Mouse (Mus musculus): ENCODE results near the gene Fbxo11. TPM values are rescaled to one million over a fixed set of nuclear protein-coding genes. Genes with fewer than 3 reads are reported as not detected.

Gene Fbxo11
- 100 to 1,000 TPM; 123 to 128 TPM for total RNA-seq (2021)
- long read RNA-seq, full-length matches to known transcripts, result 25 of 57 reads
- long read RNA-seq, partial matches to known transcripts, result 6 of 57 reads
- long read RNA-seq, other reads (novel, unspliced or antisense), result 26 of 57 reads

- peak; percentile 16 to 59 for DNase-seq (ENCODE audit: low spot score in 2 of 2)
Observed at GRCm38 (mm10) chr17:88065031-88065800, at the start of gene Fbxo11. Gene Fbxo11 (minus strand): TSS chr17:88065291.

GRCm38 (mm10) chr17:88113883-88114229, 48.8 kb upstream of the Fbxo11 start:
- DNase-seq (ENCODE audit: low spot score in 2 of 2), result no peak

GRCm38 (mm10) chr17:88113015-88113882, 48.2 kb upstream of the Fbxo11 start:
- peak in 1 of 2 experiments; percentile 17 for DNase-seq (ENCODE audit: low spot score in 2 of 2)

- DNase-seq (ENCODE audit: low spot score in 2 of 2), result no peak
Observed at GRCm38 (mm10) chr17:88111865-88112645, 47.0 kb upstream of the Fbxo11 start.

GRCm38 (mm10) chr17:88111081-88111796, 46.1 kb upstream of the Fbxo11 start:
- DNase-seq (ENCODE audit: low spot score in 2 of 2), result no peak

- no peak for DNase-seq (ENCODE audit: low spot score in 2 of 2)
Observed at GRCm38 (mm10) chr17:88107708-88108107, 42.6 kb upstream of the Fbxo11 start.

- peak; percentile 25 to 34 for DNase-seq (ENCODE audit: low spot score in 2 of 2)
Observed at GRCm38 (mm10) chr17:88106365-88106764, 41.3 kb upstream of the Fbxo11 start.

- DNase-seq (ENCODE audit: low spot score in 2 of 2), result no peak
Observed at GRCm38 (mm10) chr17:88102597-88102996, 37.5 kb upstream of the Fbxo11 start.

GRCm38 (mm10) chr17:88098181-88098852, 33.2 kb upstream of the Fbxo11 start:
- no peak for DNase-seq (ENCODE audit: low spot score in 2 of 2)

GRCm38 (mm10) chr17:88097543-88097942, 32.5 kb upstream of the Fbxo11 start:
- DNase-seq (ENCODE audit: low spot score in 2 of 2), result no peak

GRCm38 (mm10) chr17:88096809-88097399, 31.8 kb upstream of the Fbxo11 start:
- DNase-seq (ENCODE audit: low spot score in 2 of 2), result no peak

- no peak for DNase-seq (ENCODE audit: low spot score in 2 of 2)
Observed at GRCm38 (mm10) chr17:88095517-88096198, 30.6 kb upstream of the Fbxo11 start.

GRCm38 (mm10) chr17:88094327-88094726, 29.2 kb upstream of the Fbxo11 start:
- DNase-seq (ENCODE audit: low spot score in 2 of 2), result no peak

- no peak for DNase-seq (ENCODE audit: low spot score in 2 of 2)
Observed at GRCm38 (mm10) chr17:88093798-88094197, 28.7 kb upstream of the Fbxo11 start.

- DNase-seq (ENCODE audit: low spot score in 2 of 2), result no peak
Observed at GRCm38 (mm10) chr17:88085976-88086375, 20.9 kb upstream of the Fbxo11 start.

GRCm38 (mm10) chr17:88081446-88081845, 16.4 kb upstream of the Fbxo11 start:
- no peak for DNase-seq (ENCODE audit: low spot score in 2 of 2)

- no peak for DNase-seq (ENCODE audit: low spot score in 2 of 2)
Observed at GRCm38 (mm10) chr17:88079771-88080170, 14.7 kb upstream of the Fbxo11 start.

GRCm38 (mm10) chr17:88072047-88072446, 7.0 kb upstream of the Fbxo11 start:
- DNase-seq (ENCODE audit: low spot score in 2 of 2), result no peak

Data from layer of hippocampus, adult 18-20 months (tissue).